Mouse (Mus musculus) Patski (cell line): Measurements from ENCODE around the gene Nabp2. TPM values are rescaled to one million over a fixed set of nuclear protein-coding genes. Genes with fewer than 3 reads are reported as not detected.

Source experiments
- ATAC-seq: fragments of 100-300 bp; one replicate; pipeline ENCODE4 v1.8.0; 2021
- CTCF ChIA-PET: fragments of 350-600 bp; sonication (Branson Sonifier 250); formaldehyde crosslinking; loops from one replicate; lab custom pipeline; 2022; ENCODE audit warnings: inconsistent platforms; lab: Charles Lee
- POLR2A ChIA-PET: fragments of 350-600 bp; sonication (Branson Sonifier 250); formaldehyde crosslinking; loops from one replicate; lab custom pipeline; 2022; ENCODE audit warnings: antibody characterized with exemption, inconsistent platforms; lab: Charles Lee
- DNase-seq: peaks from one replicate; pipeline ENCODE4 v3.0.0-alpha.2; 2011; ENCODE audit warnings: low read depth, low spot score
- H3K27me3 ChIP-seq: fragments of 371-371 bp; one replicate; pipeline ENCODE4 v1.5.1; 2021
- CTCF ChIP-seq: fragments of 100-300 bp; IDR thresholded peaks from one replicate; pipeline ENCODE4 v1.5.1; 2021
- in situ Hi-C: fragments of 300-500 bp; cut with MboI; formaldehyde crosslinking; loops from 3 replicates; pipeline ENCODE4 v1.11.1; 2018; ENCODE audit warnings: low pct_unique_long_range_greater_than_20kb, mixed read lengths
- polyA plus RNA-seq: library from polyadenylated mRNA; unstranded; gene quantifications from one replicate; pipeline ENCODE4 v1.2.3, GENCODE M21; 2021

The Nabp2 gene
- 85.0 TPM for polyA plus RNA-seq

DNA sequence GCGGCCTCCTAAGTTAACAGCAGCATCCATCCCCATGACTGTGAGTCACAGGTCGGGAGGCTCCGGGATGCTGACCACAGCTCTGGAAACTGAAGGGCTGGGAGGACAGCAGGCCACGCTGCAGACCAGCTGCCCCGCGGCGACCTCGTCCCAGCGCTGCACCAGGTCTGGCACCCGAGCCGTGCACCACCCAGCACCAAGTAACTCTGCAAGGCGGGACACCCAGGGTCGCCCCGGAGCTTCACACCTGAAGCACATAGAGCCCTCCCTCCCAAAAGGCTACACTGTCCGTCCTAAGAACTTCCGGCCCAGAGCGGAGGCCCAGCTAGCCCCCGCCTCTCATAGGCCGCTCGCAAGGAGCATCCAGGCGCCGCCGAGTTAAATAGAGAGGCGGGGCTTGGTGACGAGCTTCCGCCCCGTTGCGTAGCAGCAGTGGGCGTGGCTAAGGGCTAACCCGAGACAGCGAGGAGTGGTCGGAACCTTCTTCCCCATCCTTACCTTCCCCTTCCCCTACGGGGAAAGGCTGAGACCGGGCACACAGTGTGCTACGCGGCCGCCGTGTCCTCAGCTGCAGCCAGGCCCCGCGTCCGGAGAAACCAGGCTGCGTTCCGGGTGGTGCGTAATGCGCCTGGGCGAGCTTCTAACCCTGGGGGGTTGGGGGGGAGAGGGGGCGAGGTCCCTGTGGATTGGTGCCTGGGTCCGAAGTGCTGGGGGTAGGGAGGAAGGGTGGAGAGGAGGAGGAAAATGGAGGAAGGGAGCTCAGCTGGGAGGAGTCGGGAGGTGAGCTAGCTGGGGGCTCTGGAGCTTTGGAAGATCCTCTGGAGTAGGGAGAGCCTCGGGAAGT, at the start of gene Nabp2, which contains the start of gene Rnf41:
Nabp2 (minus strand) TSS at position 282 of the 844 bp plus-strand sequence.
Rnf41 (plus strand) TSS at position 447 of the 844 bp plus-strand sequence.
- DNase-seq (peak; percentile 83), ATAC-seq (peak; percentile 81)
- ChIA-PET CTCF (interaction anchor here (0.9 to 2.0 kb wide), 11 partner anchors 9 to 136 kb away, joined by 3 to 10 read pairs (median 3); partner anchors contain the start of genes Ankrd52, Coq10a, Myl6 and Zc3h10), POLR2A (interaction anchor here (0.6 to 1.8 kb wide), 11 partner anchors 10 to 89 kb away, joined by 3 to 7 read pairs (median 4); partner anchors contain the start of genes Ankrd52 and Coq10a)
- no peaks in the 10 kb centered on the region for H3K27me3 ChIP-seq
- in situ Hi-C loops: no loop called here
- TF ChIP-seq CTCF: no peak

DNA sequence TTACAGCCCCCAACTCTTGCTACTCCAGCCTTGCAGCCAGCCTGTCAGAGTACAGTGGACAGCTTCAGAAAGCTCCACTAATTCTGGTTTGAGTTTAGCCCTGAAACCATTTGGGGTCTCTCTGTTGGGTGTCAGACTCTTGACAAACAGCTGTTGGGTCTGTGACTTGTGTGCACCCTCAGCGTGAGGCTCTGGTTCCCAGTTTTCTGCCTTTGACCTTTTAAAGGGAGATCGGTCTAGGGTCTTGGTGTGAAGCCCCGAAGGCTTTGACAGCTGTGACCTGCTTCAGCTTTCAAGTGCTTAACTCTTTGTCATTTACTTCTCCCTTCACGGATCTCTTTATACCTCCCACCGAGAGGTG, 49.0 kb upstream of the Nabp2 start:
- DNase-seq (no peak), ATAC-seq (no peak)
- CTCF ChIA-PET: interaction anchor here (0.8 to 2.5 kb wide), 6 partner anchors 9 to 50 kb away, joined by 3 to 8 read pairs (median 3); no protein-coding TSS in a partner anchor
- POLR2A ChIA-PET: interaction anchor here (0.6 to 1.8 kb wide), 7 partner anchors 9 to 123 kb away, joined by 3 to 8 read pairs (median 4); partner anchors contain the start of gene Zc3h10
- in situ Hi-C loops: loop anchor here (5.0 kb wide), 1 partner anchor 77 kb away; no protein-coding TSS in a partner anchor
- no peak for TF ChIP-seq CTCF
- no peaks in the 10 kb centered on the region for H3K27me3 ChIP-seq

DNA sequence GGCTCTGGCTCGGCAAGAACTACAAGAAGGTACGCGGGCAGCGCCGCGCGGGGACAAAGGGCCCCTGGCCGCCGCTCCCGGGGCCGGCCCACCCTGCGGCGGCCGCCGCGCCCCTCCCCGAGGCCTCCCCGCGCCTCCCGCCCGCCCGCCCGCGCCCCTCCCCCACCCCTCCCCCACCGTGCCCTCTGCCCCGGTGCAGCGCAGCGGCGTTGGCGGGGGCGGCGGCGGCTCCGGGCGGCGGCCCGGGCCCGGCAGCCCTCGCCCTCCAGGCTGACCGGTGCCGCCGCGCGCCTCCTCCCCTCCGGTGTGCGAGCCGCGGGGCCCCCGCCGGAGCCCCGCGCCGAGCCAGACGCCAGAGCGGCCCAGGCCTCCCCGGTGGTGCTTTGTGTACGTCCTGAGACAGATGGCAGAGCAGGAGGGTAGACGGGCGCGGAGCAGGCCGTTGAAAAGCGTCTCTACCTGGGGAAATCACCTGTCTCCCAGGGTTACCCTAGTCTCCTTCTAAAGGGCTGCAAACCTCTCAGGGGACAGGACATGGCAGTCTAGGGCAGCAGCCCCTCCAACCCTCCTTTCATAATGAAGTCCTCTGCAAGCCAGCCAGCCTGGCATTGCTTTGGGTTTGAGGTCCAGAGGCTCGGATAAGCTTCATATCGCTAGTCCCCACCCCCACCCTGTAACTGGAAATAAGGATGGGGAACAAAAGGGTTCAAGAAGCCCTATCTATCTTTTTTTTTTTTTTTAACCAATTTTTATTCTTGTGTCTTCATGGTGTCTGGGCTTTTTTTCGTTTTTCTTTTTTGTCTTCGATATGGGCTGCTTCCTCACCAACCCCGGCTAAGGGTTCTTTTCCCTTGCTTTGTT, 48.3 kb upstream of the Nabp2 start:
- in situ Hi-C loops: loop anchor here (5.0 kb wide), 4 partner anchors 52 to 122 kb away; partner anchors contain the start of genes Coq10a and Cs
- ChIA-PET POLR2A (interaction anchor here (0.6 to 1.8 kb wide), 7 partner anchors 9 to 123 kb away, joined by 3 to 8 read pairs (median 4); partner anchors contain the start of gene Zc3h10), CTCF (interaction anchor here (0.8 to 2.5 kb wide), 8 partner anchors 10 to 87 kb away, joined by 3 to 8 read pairs (median 3); no protein-coding TSS in a partner anchor)
- ATAC-seq: peak; percentile 15
- DNase-seq: no peak
- H3K27me3 ChIP-seq: no peaks in the 10 kb centered on the region
- no peak for TF ChIP-seq CTCF

DNA sequence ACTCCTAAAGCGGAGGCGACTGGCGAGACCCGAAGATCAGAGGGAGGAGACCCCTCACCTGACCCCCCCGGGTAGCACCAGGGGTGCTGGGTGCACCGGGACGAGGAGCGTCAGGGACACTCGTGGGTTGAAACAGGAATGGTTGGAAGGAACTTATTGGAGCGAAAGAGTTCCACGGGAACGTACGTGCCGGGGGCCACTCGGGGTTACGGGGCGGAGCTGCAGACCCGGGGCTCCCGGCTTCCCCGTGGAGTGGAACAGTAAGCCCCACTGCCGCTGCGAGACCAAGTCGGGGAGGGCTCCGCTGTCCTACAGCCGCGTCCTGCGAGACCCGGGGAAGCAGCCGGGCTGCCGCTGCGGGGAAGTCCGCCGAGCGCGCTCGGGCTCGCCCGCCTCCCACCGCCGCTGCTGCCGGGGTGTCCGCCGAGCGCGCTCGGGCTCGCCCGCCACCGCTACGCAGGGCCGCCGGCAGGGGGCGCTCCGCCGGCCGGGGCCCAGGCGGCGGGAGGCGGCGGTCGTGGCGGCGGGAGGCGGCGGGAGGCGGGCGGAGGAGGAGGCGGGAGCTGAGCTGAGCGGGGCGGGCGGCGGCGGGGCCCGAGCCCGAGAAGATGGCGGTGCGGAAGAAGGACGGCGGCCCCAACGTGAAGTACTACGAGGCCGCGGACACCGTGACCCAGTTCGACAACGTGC, 47.6 kb upstream of the Nabp2 start, which contains the start of gene Smarcc2:
Smarcc2 (plus strand) TSS at position 530 of the 690 bp plus-strand sequence.
- TF ChIP-seq CTCF: peak; percentile 59
- no peak for DNase-seq
- POLR2A ChIA-PET: no interaction called here
- CTCF ChIA-PET: interaction anchor here (1.0 to 1.5 kb wide), 3 partner anchors 10 to 88 kb away, joined by 3 to 4 read pairs (median 3); no protein-coding TSS in a partner anchor
- ATAC-seq: peak; percentile 84
- H3K27me3 ChIP-seq: no peaks in the 10 kb centered on the region
- in situ Hi-C loops: loop anchor here (5.0 kb wide), 3 partner anchors 52 to 122 kb away; partner anchors contain the start of genes Coq10a and Cs

DNA sequence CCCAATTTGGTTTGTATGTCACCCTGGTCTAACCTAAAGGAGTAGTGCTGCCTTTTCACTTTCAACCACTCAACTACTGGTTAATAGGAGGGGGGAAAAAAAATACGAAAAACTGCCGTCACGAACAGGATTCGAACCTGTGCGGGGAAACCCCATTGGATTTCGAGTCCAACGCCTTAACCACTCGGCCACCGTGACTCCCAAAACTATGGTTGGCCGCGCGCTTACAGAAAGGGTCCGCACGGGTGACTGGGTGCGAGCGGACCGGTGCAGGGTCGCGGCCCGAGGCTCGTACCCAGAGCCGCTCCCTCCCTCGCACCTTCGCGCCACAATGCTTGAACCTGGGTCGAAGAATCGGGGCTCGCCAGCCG, 47.0 kb upstream of the Nabp2 start:
- no peak for TF ChIP-seq CTCF
- ChIA-PET CTCF (interaction anchor here (1.0 kb wide), 1 partner anchor 14 kb away, joined by 3 read pairs; no protein-coding TSS in a partner anchor), POLR2A (no interaction called here)
- in situ Hi-C loops: loop anchor here (5.0 kb wide), 3 partner anchors 51 to 121 kb away; partner anchors contain the start of genes Coq10a and Cs
- ATAC-seq (peak; percentile 69), DNase-seq (no peak)
- H3K27me3 ChIP-seq: no peaks in the 10 kb centered on the region

DNA sequence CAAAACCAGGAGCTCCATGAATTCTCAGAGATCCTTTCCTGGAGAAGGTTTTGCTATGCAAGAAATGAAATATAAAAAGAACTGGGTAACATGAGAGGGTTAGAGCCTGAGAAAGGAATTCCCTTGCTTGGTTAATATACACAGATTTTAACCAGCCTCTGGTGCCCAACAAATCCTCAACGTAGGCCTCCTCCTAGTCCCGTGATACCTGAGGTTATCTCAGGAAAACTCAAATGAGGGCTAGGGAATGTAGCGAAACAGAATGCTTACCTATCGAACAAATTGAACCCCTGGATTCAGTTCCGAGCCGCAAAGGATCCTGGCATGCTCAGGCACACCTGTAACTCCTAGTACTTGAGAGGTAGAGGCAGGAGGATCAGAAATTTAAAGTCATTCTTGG, 46.4 kb upstream of the Nabp2 start:
- ATAC-seq (no peak), DNase-seq (no peak)
- ChIA-PET POLR2A (interaction anchor here (0.5 to 1.2 kb wide), 2 partner anchors 47 to 82 kb away, joined by 3 read pairs; partner anchors contain the start of genes Nabp2 and Rnf41), CTCF (interaction anchor here (1.4 kb wide), 1 partner anchor 46 kb away, joined by 3 read pairs; the partner anchor contains the start of genes Nabp2 and Rnf41)
- TF ChIP-seq CTCF: no peak
- in situ Hi-C loops: loop anchor here (5.0 kb wide), 3 partner anchors 50 to 120 kb away; partner anchors contain the start of genes Coq10a and Cs
- no peaks in the 10 kb centered on the region for H3K27me3 ChIP-seq

DNA sequence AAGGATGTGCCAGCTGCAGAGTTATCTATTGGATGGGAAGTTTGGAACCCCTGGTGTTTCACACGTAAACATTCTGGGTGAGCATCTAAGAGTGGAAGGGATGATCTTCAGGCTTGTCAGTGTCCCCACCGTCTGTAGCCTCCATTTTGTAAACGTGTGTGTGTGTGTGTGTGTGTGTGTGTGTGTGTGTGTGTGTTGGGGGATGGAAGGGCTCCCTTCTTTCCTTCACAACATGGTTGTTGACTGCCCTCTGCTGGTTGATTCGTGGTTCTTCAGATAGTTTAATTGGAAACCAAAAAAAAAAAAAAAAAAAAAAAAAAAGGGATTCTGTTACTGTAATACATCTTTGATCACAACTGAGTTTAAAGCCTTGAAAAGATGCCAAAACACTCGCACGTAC, 44.0 kb upstream of the Nabp2 start:
- POLR2A ChIA-PET: interaction anchor here (0.6 to 0.7 kb wide), 2 partner anchors 47 to 81 kb away, joined by 3 read pairs; no protein-coding TSS in a partner anchor
- H3K27me3 ChIP-seq: no peaks in the 10 kb centered on the region
- CTCF ChIA-PET: interaction anchor here (0.8 to 2.1 kb wide), 3 partner anchors 89 to 97 kb away, joined by 3 to 5 read pairs (median 5); no protein-coding TSS in a partner anchor
- peak; percentile 57 for TF ChIP-seq CTCF
- ATAC-seq (no peak), DNase-seq (no peak)
- in situ Hi-C loops: loop anchor here (5.0 kb wide), 3 partner anchors 48 to 118 kb away; partner anchors contain the start of genes Coq10a and Cs

DNA sequence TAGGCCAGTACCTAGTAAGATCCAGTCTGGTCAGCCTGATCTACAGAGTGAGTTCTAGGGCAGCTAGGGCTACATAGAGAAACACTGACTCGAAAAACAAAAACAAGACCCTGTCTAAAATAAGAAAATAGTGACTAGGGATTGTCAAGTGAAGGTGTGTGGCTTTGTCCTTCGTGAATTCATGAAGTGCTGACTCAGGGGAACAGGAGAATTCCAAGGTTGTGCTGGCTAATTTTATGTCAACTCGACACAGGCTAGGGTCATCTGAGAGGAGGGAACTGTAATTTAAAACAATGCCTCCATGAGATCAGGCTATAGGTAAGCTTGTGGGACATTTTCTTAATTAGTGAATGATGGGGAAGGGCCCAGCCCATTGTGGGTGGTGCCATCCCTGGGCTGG, 43.2 kb upstream of the Nabp2 start:
- CTCF ChIA-PET: interaction anchor here (0.9 to 2.1 kb wide), 4 partner anchors 14 to 113 kb away, joined by 3 to 5 read pairs (median 4); no protein-coding TSS in a partner anchor
- no peak for ATAC-seq
- DNase-seq: no peak
- no peaks in the 10 kb centered on the region for H3K27me3 ChIP-seq
- in situ Hi-C loops: no loop called here
- POLR2A ChIA-PET: no interaction called here
- TF ChIP-seq CTCF: no peak
